Mouse (Mus musculus) G1E (cell line): ENCODE results near the gene Taf9.

Experiments
- CTCF ChIP-seq: IDR thresholded peaks from 2 replicates; pipeline ENCODE4 v1.5.1; 2012; ENCODE audit warnings: low read depth, low read length, inconsistent platforms, mixed read lengths
- GATA1 ChIP-seq: IDR thresholded peaks from 2 replicates; pipeline ENCODE4 v1.6.1; 2012; ENCODE audit warnings: borderline replicate concordance, low read length, inconsistent platforms, mixed read lengths
- TAL1 ChIP-seq: conservative IDR thresholded peaks from 2 replicates; pipeline ENCODE4 v1.6.1; 2012; ENCODE audit warnings: low read depth, low read length, inconsistent platforms, mixed read lengths

DNA sequence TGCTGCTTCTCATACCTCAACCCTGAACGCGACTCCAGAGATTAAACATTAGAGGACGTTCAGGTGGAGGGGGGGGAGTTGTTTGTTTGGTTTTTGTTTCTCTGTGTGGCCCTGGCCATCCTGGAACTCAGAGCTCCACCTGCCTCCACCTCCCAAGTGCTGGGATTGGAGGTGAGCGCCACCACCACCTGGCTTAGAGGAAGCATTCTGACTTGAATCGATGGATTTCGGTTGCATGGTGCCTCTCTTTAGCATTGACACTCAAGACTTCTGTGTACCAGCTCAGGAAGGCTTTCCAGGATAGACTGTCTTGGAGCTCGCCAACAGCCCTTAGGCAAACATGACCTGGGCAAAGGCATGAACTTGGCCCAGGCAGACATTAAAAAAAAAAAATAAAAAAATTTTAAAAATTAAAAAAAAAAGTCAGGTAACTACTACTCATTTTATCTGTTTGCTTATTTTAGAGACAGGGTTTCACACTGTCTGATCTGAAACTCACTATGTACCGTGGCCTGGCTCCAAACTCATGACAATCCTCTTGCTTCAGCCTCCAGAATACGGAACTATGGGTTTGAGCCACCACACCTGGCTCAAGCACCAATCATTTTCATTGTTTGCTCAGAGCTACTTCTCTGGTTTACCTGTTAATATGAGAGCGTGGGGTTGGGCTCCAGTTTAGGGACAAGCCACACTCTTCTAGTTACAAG is 48.2 kb upstream of the Taf9 start:
- TF ChIP-seq CTCF (no peak), TAL1 (no peak), GATA1 (no peak)
